Mouse (Mus musculus): ENCODE data around the gene Sipa1l1. TPM values are rescaled to one million over a fixed set of nuclear protein-coding genes. Genes with fewer than 3 reads are reported as not detected.
"Not testable (repeated sequence)": the region's sequence is repeated elsewhere in the genome, so short reads cannot be mapped to it uniquely, and the experiment has no call there.

Gene Sipa1l1
- total RNA-seq, 2 experiments from 2014 or later: 8.6 to 10.5 TPM

- intact Hi-C loops (cut with DNase I): loop anchor here (1.0 to 5.0 kb wide), 3 partner anchors 101 to 299 kb away; no protein-coding TSS in a partner anchor
- peak; percentile 31 to 32 for DNase-seq
These were observed 2.5 kb downstream of the Sipa1l1 start for GRCm38 (mm10) chr12:82171591-82171990.

- intact Hi-C loops (cut with DNase I): loop anchor here (5.0 kb wide), 2 partner anchors 99 to 244 kb away; no protein-coding TSS in a partner anchor
- no peak for DNase-seq
These were observed 4.5 kb downstream of the Sipa1l1 start for GRCm38 (mm10) chr12:82173623-82174022.

- intact Hi-C loops (cut with DNase I): no loop called here
These were observed 6.6 kb downstream of the Sipa1l1 start for GRCm38 (mm10) chr12:82175709-82176108.

DNA sequence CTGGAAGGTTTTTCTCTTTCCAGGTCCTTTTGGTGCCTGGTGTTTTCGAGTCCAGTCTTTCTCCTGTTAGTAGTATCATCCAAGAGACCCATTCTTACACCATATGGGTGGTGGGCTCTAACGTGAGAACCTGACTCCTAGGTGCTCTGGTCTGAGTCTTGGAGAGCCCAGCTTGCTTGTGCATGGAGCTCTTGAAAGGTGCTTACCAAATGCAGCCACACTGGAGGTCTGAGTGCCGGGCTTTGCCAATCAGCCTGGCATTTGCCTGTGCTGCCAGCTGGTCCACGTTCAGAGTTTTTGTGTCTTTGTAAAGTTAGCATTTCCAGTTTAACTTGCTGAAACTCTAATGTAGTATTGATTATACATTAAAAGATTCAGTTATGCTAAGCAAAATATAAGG, 9.5 kb downstream of the Sipa1l1 start:
- no peak for DNase-seq
- intact Hi-C loops (cut with DNase I): no loop called here

More at GRCm38 (mm10) chr12:82175709-82176108, 6.6 kb downstream of the Sipa1l1 start:
- DNase-seq: no peak

GRCm38 (mm10) chr12:82179626-82180025, 10.5 kb downstream of the Sipa1l1 start:
- DNase-seq: no peak
- intact Hi-C loops (cut with DNase I): no loop called here

DNA sequence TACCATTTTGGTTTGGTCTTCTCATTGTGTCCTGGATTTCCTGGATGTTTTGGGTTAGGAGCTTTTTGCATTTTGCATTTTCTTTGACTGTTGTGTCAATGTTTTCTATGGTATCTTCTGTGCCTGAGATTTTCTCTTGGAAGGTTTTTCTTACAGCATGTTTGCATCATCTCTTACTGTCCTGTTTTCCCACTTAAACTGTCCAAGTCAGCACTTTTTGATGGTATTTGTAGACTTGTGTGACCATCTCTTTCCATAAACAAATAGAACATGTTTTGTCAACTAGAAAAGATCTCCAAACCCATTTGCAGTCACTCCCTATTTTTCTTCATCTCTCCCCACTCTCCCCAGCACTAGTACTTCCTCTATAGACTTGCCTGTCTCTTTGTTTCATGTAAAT, 17.0 kb downstream of the Sipa1l1 start:
- intact Hi-C loops (cut with DNase I); DNase-seq: not testable (repeated sequence)

GRCm38 (mm10) chr12:82186740-82187139, 17.6 kb downstream of the Sipa1l1 start:
- intact Hi-C loops (cut with DNase I): no loop called here
- no peak for DNase-seq

- intact Hi-C loops (cut with DNase I): no loop called here
These were observed 18.2 kb downstream of the Sipa1l1 start for GRCm38 (mm10) chr12:82187178-82187839.

DNA sequence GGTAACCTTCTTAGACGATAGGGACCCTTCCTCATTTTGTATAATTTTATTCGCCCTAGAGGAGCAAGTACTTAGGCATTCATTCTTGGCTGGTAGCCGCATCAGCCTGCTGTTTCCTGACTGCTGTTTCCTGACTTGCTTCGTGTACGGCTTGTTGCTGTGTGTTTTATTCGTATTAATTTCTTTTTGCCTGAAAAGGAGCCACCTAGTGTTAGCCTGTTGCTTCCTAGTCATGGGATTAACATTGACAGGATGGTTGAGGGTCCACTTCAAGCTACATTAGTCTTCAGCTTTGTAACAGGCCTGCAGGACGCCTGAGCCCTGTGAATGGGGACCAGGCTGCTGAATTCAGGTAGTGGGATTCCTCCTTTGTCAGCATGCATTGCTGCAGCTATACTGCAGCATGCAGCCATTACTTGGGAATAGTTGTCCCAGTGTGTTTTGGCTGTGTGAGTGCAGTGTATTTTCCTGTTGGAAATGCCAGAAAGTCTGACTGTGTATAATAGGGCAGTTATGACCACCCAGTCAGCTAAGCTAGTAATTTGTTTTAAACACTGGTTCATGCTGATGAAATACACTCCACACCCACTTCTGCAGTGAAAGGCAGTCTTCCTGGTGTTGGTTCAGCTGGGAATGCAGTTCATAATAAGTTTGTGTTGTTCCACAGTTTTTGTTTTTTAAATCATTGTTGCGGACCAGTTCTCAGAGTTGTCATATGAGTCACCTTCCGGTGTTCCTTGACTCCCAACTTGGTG, 19.4 kb downstream of the Sipa1l1 start:
- DNase-seq: no peak
- intact Hi-C loops (cut with DNase I): no loop called here

More at GRCm38 (mm10) chr12:82187178-82187839, 18.2 kb downstream of the Sipa1l1 start:
- DNase-seq: no peak

DNA sequence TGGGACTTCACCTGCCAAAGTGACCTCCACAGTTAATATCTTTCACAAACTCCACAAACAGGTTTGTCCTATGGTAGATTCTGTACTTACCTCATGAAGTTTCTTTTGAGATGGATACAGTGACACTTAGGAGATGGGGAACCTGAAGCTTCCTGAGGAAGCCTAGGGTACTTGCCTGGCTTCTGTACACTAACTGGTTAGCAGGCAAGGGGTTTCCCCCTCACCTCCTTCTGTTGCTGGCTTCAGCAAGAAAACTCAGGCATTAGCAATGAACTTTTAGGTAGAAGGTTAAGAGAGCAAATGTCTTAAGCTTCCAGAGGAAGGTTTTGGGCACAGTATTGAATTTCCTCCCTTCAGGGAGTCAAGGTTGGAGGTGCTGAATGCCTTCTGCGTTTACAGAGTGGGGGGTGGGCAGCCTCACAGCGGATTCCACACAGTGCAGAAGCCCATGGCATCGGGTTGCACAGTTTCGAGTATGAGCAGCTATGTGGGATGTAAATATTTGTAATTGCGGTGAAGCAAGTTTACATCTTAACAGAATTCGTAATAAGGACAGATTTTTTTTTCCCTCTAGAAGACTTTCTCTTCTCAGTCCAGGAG, 20.1 kb downstream of the Sipa1l1 start:
- no peak for DNase-seq
- intact Hi-C loops (cut with DNase I): no loop called here

- intact Hi-C loops (cut with DNase I): no loop called here
- no peak for DNase-seq
These were observed 20.8 kb downstream of the Sipa1l1 start for GRCm38 (mm10) chr12:82189715-82190581.

DNA sequence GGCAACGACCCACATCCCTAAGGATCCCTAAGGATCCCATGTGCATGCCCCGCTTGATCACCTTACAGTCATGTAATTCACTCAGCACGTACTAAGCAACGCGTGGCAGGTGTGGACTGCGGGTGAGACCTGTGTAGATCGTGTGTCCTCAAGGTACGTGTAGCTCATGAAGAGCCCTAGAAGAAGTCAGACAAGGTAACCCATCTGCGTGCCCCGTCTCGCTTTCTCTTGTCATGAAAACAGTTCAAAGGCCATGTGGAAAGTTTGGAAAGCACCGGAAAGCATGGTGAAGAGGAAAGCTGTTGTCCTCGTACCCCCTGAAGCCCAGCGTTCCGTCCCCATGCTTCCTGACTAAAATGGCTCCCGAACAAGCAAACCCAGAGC, 21.5 kb downstream of the Sipa1l1 start:
- no peak for DNase-seq
- intact Hi-C loops (cut with DNase I): no loop called here

- intact Hi-C loops (cut with DNase I): no loop called here
- DNase-seq: no peak
These were observed 22.6 kb downstream of the Sipa1l1 start for GRCm38 (mm10) chr12:82191686-82192085.

DNA sequence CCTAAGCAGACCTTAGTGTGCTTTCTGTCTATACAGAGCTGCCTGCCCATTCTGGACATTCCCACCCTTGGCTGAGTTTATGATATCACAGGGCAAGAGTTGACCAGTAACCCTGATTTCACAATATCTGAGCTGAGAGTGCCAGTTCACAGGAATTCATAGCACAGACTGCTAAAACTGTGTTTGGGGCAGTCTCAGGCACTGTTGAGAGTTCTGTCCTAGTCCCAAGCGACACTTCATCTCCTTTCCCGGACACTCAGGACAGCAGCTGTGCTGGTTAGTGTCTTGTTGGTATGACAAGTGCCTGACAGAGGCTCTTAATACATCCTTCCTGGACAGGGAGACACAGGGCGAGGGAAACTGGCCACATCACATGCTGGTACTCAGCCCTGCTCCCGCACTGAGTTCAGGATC, 23.5 kb downstream of the Sipa1l1 start:
- intact Hi-C loops (cut with DNase I): no loop called here
- peak in 1 of 2 experiments; percentile 9 for DNase-seq

DNA sequence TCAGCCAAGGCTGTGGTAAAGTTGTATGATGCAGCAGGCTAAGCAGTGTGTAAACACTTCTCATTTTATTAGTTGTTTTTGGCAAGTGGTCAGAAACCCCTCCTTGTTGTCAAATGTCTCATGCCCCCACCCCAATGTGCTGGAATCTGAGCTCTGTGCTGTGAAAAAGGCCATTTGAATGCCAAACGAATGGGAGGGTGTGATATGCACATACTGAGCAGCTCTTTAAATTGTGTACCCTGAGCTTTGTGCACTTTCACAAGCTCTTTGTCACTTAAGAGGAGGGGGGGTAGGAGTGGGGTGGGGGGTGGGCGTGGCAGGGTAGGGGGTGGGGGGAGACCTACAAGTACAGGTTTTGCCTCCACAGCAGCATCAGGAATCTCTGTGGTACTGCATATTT, 24.4 kb downstream of the Sipa1l1 start:
- intact Hi-C loops (cut with DNase I): no loop called here
- no peak for DNase-seq

- intact Hi-C loops (cut with DNase I): no loop called here
- DNase-seq: no peak
These were observed 25.8 kb downstream of the Sipa1l1 start for GRCm38 (mm10) chr12:82194919-82195318.

- intact Hi-C loops (cut with DNase I): no loop called here
- DNase-seq: no peak
These were observed 27.1 kb downstream of the Sipa1l1 start for GRCm38 (mm10) chr12:82196213-82196612.

- DNase-seq: no peak
- intact Hi-C loops (cut with DNase I): no loop called here
These were observed 27.6 kb downstream of the Sipa1l1 start for GRCm38 (mm10) chr12:82196615-82197146.

- intact Hi-C loops (cut with DNase I): no loop called here
- no peak for DNase-seq
These were observed 28.1 kb downstream of the Sipa1l1 start for GRCm38 (mm10) chr12:82197207-82197606.

DNA sequence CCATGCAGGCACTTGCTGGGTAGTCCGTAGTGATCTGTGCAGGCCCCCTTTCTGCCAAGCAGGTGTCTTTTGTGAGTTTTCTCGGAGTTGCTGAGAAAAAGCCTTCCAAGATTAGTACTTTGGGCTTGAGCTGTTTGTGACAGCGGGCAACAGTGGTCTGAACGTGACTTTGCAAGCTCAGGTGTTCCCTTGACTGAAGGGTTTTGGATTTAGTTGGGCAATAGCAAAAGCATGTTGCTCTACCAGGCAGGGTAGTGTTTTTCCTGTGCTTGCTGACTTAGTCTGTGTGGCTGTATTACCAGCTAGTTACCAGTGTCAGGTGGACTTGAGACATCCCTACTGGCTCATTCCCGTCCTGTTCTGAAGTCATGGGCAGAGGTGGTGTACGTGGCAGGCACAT, 30.2 kb downstream of the Sipa1l1 start:
- DNase-seq: no peak
- intact Hi-C loops (cut with DNase I): no loop called here

Measured in heart, postnatal 36 days (tissue).